Mouse (Mus musculus): ENCODE measurements at regions not wholly inside any gene's neighbourhood (a gene's known extent, or its start where the extent isn't known, plus 50 kb on each side); places are given as distances from the start of the nearest gene placed in this dataset.

- WGBS: 89% methylated on average over 15 of the region's 15 CpGs
- ATAC-seq (ENCODE audit: low FRiP score, low TSS enrichment) (no peak), DNase-seq (ENCODE audit: low spot score) (no peak)
- H3K27me3 ChIP-seq (ENCODE audit: control insufficient read depth, insufficient read depth, low read length): no peaks in the 10 kb centered on the region
- 0 out of 2 replicates have a peak, but pooled peaks cover 2% of the 10 kb centered on the region for H3K4me1 ChIP-seq (replicated peaks; ENCODE audit: control insufficient read depth, insufficient read depth)
- TF ChIP-seq EP300 (optimal IDR thresholded peaks at IDR 0.05): no peak
- TF ChIP-seq CTCF (IDR thresholded peaks at IDR 0.05; ENCODE audit: low read depth): no peak
- H3K4me2 ChIP-seq (replicated peaks; ENCODE audit: low read depth): no peak overlapping the region
- no peak overlapping the region for H3K4me3 ChIP-seq (ENCODE audit: low read depth, low read length)
- no peak overlapping the region for H3K27ac ChIP-seq (replicated peaks)
- no peaks in the 10 kb centered on the region for H3K36me3 ChIP-seq (ENCODE audit: control insufficient read depth, insufficient read depth, low read length)
- no peaks in the 10 kb centered on the region for H3K9me3 ChIP-seq (ENCODE audit: control insufficient read depth, low read length)
- no peak overlapping the region for H3K9ac ChIP-seq (ENCODE audit: low read length)
These were observed 50.1 kb upstream of the Arhgap29 start for GRCm38 (mm10) chr3:121902246-121902645.

- no peaks in the 10 kb centered on the region for H3K4me1 ChIP-seq (replicated peaks; ENCODE audit: control insufficient read depth, insufficient read depth)
- H3K36me3 ChIP-seq (ENCODE audit: control insufficient read depth, insufficient read depth, low read length): no peaks in the 10 kb centered on the region
- no peak for DNase-seq (ENCODE audit: low spot score)
- ATAC-seq (ENCODE audit: low FRiP score, low TSS enrichment): no peak
- H3K4me2 ChIP-seq (replicated peaks; ENCODE audit: low read depth): no peak overlapping the region
- no peaks in the 10 kb centered on the region for H3K9me3 ChIP-seq (ENCODE audit: control insufficient read depth, low read length)
- TF ChIP-seq CTCF (IDR thresholded peaks at IDR 0.05; ENCODE audit: low read depth): no peak
- TF ChIP-seq EP300 (optimal IDR thresholded peaks at IDR 0.05): no peak
- H3K9ac ChIP-seq (ENCODE audit: low read length): no peak overlapping the region
- no peak overlapping the region for H3K27ac ChIP-seq (replicated peaks)
- WGBS: 63% methylated on average over 8 of the region's 8 CpGs
- no peak overlapping the region for H3K4me3 ChIP-seq (ENCODE audit: low read depth, low read length)
- H3K27me3 ChIP-seq (ENCODE audit: control insufficient read depth, insufficient read depth, low read length): no peaks in the 10 kb centered on the region
These were observed 51.9 kb upstream of the Arhgap29 start for GRCm38 (mm10) chr3:121900429-121900844.

GRCm38 (mm10) chr3:121897821-121898574, 54.3 kb upstream of the Arhgap29 start:
- Histone ChIP-seq H3K27me3 (ENCODE audit: control insufficient read depth, insufficient read depth, low read length) (no peaks in the 10 kb centered on the region), H3K4me1 (replicated peaks; ENCODE audit: control insufficient read depth, insufficient read depth) (no peaks in the 10 kb centered on the region), H3K36me3 (ENCODE audit: control insufficient read depth, insufficient read depth, low read length) (no peaks in the 10 kb centered on the region), H3K9ac (ENCODE audit: low read length) (no peak overlapping the region), H3K4me3 (ENCODE audit: low read depth, low read length) (no peak overlapping the region), H3K9me3 (ENCODE audit: control insufficient read depth, low read length) (no peaks in the 10 kb centered on the region), H3K4me2 (replicated peaks; ENCODE audit: low read depth) (no peak overlapping the region), H3K27ac (replicated peaks) (no peak overlapping the region)
- TF ChIP-seq CTCF (IDR thresholded peaks at IDR 0.05; ENCODE audit: low read depth) (no peak), EP300 (optimal IDR thresholded peaks at IDR 0.05) (no peak)
- peak; percentile 45; the same call in 1 of the 2 replicates for ATAC-seq (ENCODE audit: low FRiP score, low TSS enrichment)
- DNase-seq (ENCODE audit: low spot score): no peak
- WGBS: 49% methylated on average over 14 of the region's 14 CpGs

GRCm38 (mm10) chr3:121893606-121894005, 58.7 kb upstream of the Arhgap29 start:
- TF ChIP-seq EP300 (optimal IDR thresholded peaks at IDR 0.05) (no peak), CTCF (IDR thresholded peaks at IDR 0.05; ENCODE audit: low read depth) (no peak)
- Histone ChIP-seq H3K4me1 (replicated peaks; ENCODE audit: control insufficient read depth, insufficient read depth) (no peaks in the 10 kb centered on the region), H3K9me3 (ENCODE audit: control insufficient read depth, low read length) (no peaks in the 10 kb centered on the region), H3K36me3 (ENCODE audit: control insufficient read depth, insufficient read depth, low read length) (no peaks in the 10 kb centered on the region), H3K9ac (ENCODE audit: low read length) (no peak overlapping the region), H3K27ac (replicated peaks) (no peak overlapping the region), H3K27me3 (ENCODE audit: control insufficient read depth, insufficient read depth, low read length) (no peaks in the 10 kb centered on the region), H3K4me3 (ENCODE audit: low read depth, low read length) (no peak overlapping the region), H3K4me2 (replicated peaks; ENCODE audit: low read depth) (no peak overlapping the region)
- DNase-seq (ENCODE audit: low spot score): no peak
- WGBS: 58% methylated on average over 7 of the region's 7 CpGs
- peak; percentile 60; the same call in 1 of the 2 replicates for ATAC-seq (ENCODE audit: low FRiP score, low TSS enrichment)

GRCm38 (mm10) chr3:121892675-121893074, 59.7 kb upstream of the Arhgap29 start:
- DNase-seq (ENCODE audit: low spot score) (no peak), ATAC-seq (ENCODE audit: low FRiP score, low TSS enrichment) (no peak)
- Histone ChIP-seq H3K27ac (replicated peaks) (no peak overlapping the region), H3K4me2 (replicated peaks; ENCODE audit: low read depth) (no peak overlapping the region), H3K4me1 (replicated peaks; ENCODE audit: control insufficient read depth, insufficient read depth) (no peaks in the 10 kb centered on the region), H3K36me3 (ENCODE audit: control insufficient read depth, insufficient read depth, low read length) (no peaks in the 10 kb centered on the region), H3K27me3 (ENCODE audit: control insufficient read depth, insufficient read depth, low read length) (no peaks in the 10 kb centered on the region), H3K9ac (ENCODE audit: low read length) (no peak overlapping the region), H3K4me3 (ENCODE audit: low read depth, low read length) (no peak overlapping the region), H3K9me3 (ENCODE audit: control insufficient read depth, low read length) (no peaks in the 10 kb centered on the region)
- TF ChIP-seq EP300 (optimal IDR thresholded peaks at IDR 0.05) (no peak), CTCF (IDR thresholded peaks at IDR 0.05; ENCODE audit: low read depth) (no peak)
- 93% methylated on average over 3 of the region's 3 CpGs for WGBS

GRCm38 (mm10) chr3:121891338-121891737, 61.0 kb upstream of the Arhgap29 start:
- Histone ChIP-seq H3K9me3 (ENCODE audit: control insufficient read depth, low read length) (no peaks in the 10 kb centered on the region), H3K27ac (replicated peaks) (no peak overlapping the region), H3K36me3 (ENCODE audit: control insufficient read depth, insufficient read depth, low read length) (no peaks in the 10 kb centered on the region), H3K4me2 (replicated peaks; ENCODE audit: low read depth) (no peak overlapping the region), H3K9ac (ENCODE audit: low read length) (no peak overlapping the region), H3K27me3 (ENCODE audit: control insufficient read depth, insufficient read depth, low read length) (no peaks in the 10 kb centered on the region), H3K4me3 (ENCODE audit: low read depth, low read length) (no peak overlapping the region), H3K4me1 (replicated peaks; ENCODE audit: control insufficient read depth, insufficient read depth) (no peaks in the 10 kb centered on the region)
- no peak for TF ChIP-seq CTCF (IDR thresholded peaks at IDR 0.05; ENCODE audit: low read depth)
- no peak for TF ChIP-seq EP300 (optimal IDR thresholded peaks at IDR 0.05)
- ATAC-seq (ENCODE audit: low FRiP score, low TSS enrichment) (no peak), DNase-seq (ENCODE audit: low spot score) (no peak)
- 31% methylated on average over 9 of the region's 9 CpGs for WGBS
